Mouse (Mus musculus): ENCODE results near the gene Zfp661. TPM values are rescaled to one million over a fixed set of nuclear protein-coding genes. Genes with fewer than 3 reads are reported as not detected.
A peak's percentile ranks its signal among the peaks of the same experiment; 100 is the strongest.

The Zfp661 gene
- polyA plus RNA-seq, 1 experiment, result not detected

GRCm38 (mm10) chr2:127559070-127559966, 27.6 kb downstream of the Zfp661 start:
- Histone ChIP-seq H3K4me3 (replicated peaks) (peak overlapping the region; percentile 5), H3K27me3 (replicated peaks) (peaks cover 46% of the 10 kb centered on the region), H3K4me1 (peaks cover 7% of the 10 kb centered on the region), H3K36me3 (replicated peaks; ENCODE audit: low read length) (no peaks in the 10 kb centered on the region), H3K9me3 (no peaks in the 10 kb centered on the region)
- no peak for TF ChIP-seq GATA1 (IDR thresholded peaks at IDR 0.05; ENCODE audit: borderline replicate concordance, low read length)
- no peak for TF ChIP-seq FLI1 (IDR thresholded peaks at IDR 0.05; ENCODE audit: low read length)

DNA sequence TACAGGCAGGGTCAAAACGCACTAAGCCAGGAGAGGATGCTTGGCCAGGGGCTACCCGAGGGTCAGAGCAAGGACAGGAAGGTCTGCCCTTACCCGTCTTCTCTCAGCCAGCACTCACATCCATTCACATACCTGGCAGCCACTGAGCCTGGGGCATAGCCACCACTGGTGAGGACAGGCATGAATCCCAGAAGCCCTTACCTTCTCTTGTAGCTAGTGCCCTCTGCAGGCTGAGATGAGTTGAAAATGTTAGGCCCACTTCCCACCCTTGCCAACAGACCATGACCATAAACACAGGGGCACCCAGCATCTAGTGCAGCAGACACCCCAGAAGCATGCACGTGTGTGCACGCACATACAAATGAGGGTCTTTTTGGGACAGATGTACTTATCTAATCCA, 35.8 kb downstream of the Zfp661 start:
- Histone ChIP-seq H3K27me3 (replicated peaks) (peaks cover 50% of the 10 kb centered on the region), H3K4me3 (replicated peaks) (no peak overlapping the region), H3K9me3 (peaks cover 7% of the 10 kb centered on the region), H3K36me3 (replicated peaks; ENCODE audit: low read length) (no peaks in the 10 kb centered on the region), H3K4me1 (no peaks in the 10 kb centered on the region)
- TF ChIP-seq FLI1 (IDR thresholded peaks at IDR 0.05; ENCODE audit: low read length) (no peak), GATA1 (IDR thresholded peaks at IDR 0.05; ENCODE audit: borderline replicate concordance, low read length) (no peak)

GRCm38 (mm10) chr2:127550446-127550845, 36.4 kb downstream of the Zfp661 start:
- Histone ChIP-seq H3K27me3 (replicated peaks) (peaks cover 55% of the 10 kb centered on the region), H3K9me3 (peaks cover 7% of the 10 kb centered on the region), H3K36me3 (replicated peaks; ENCODE audit: low read length) (no peaks in the 10 kb centered on the region), H3K4me3 (replicated peaks) (no peak overlapping the region), H3K4me1 (no peaks in the 10 kb centered on the region)
- TF ChIP-seq GATA1 (IDR thresholded peaks at IDR 0.05; ENCODE audit: borderline replicate concordance, low read length), result no peak
- TF ChIP-seq FLI1 (IDR thresholded peaks at IDR 0.05; ENCODE audit: low read length), result no peak

- no peaks in the 10 kb centered on the region for H3K4me1 ChIP-seq
These were observed 37.2 kb downstream of the Zfp661 start for GRCm38 (mm10) chr2:127549711-127550110.

GRCm38 (mm10) chr2:127548342-127549074, 38.4 kb downstream of the Zfp661 start:
- TF ChIP-seq GATA1 (IDR thresholded peaks at IDR 0.05; ENCODE audit: borderline replicate concordance, low read length) (no peak), FLI1 (IDR thresholded peaks at IDR 0.05; ENCODE audit: low read length) (no peak)
- Histone ChIP-seq H3K36me3 (replicated peaks; ENCODE audit: low read length) (no peaks in the 10 kb centered on the region), H3K4me3 (replicated peaks) (no peak overlapping the region), H3K9me3 (peaks cover 7% of the 10 kb centered on the region), H3K27me3 (replicated peaks) (peaks cover 62% of the 10 kb centered on the region), H3K4me1 (no peaks in the 10 kb centered on the region)

More at GRCm38 (mm10) chr2:127549711-127550110, 37.2 kb downstream of the Zfp661 start:
- TF ChIP-seq FLI1 (IDR thresholded peaks at IDR 0.05; ENCODE audit: low read length) (no peak), GATA1 (IDR thresholded peaks at IDR 0.05; ENCODE audit: borderline replicate concordance, low read length) (no peak)
- H3K4me3 ChIP-seq (replicated peaks), result no peak overlapping the region
- no peaks in the 10 kb centered on the region for H3K36me3 ChIP-seq (replicated peaks; ENCODE audit: low read length)
- peaks cover 62% of the 10 kb centered on the region for H3K27me3 ChIP-seq (replicated peaks)
- H3K9me3 ChIP-seq, result peaks cover 7% of the 10 kb centered on the region

- no peaks in the 10 kb centered on the region for H3K9me3 ChIP-seq
- no peak overlapping the region for H3K4me3 ChIP-seq (replicated peaks)
- peaks cover 91% of the 10 kb centered on the region for H3K27me3 ChIP-seq (replicated peaks)
- H3K36me3 ChIP-seq (replicated peaks; ENCODE audit: low read length), result no peaks in the 10 kb centered on the region
- no peak for TF ChIP-seq FLI1 (IDR thresholded peaks at IDR 0.05; ENCODE audit: low read length)
- TF ChIP-seq GATA1 (IDR thresholded peaks at IDR 0.05; ENCODE audit: borderline replicate concordance, low read length), result no peak
- H3K4me1 ChIP-seq, result no peaks in the 10 kb centered on the region; the same call in 1 of the 2 replicates
These were observed 45.2 kb downstream of the Zfp661 start for GRCm38 (mm10) chr2:127541697-127542096.

GRCm38 (mm10) chr2:127541185-127541584, 45.7 kb downstream of the Zfp661 start, which contains the start of gene Prom2:
TSS of gene Prom2 (minus strand) at chr2:127541467.
- Histone ChIP-seq H3K9me3 (no peaks in the 10 kb centered on the region), H3K27me3 (replicated peaks) (peaks cover 92% of the 10 kb centered on the region), H3K4me1 (no peaks in the 10 kb centered on the region; the same call in 1 of the 2 replicates), H3K36me3 (replicated peaks; ENCODE audit: low read length) (no peaks in the 10 kb centered on the region), H3K4me3 (replicated peaks) (no peak within 1 kb of the TSS)
- no peak for TF ChIP-seq GATA1 (IDR thresholded peaks at IDR 0.05; ENCODE audit: borderline replicate concordance, low read length)
- TF ChIP-seq FLI1 (IDR thresholded peaks at IDR 0.05; ENCODE audit: low read length), result no peak

DNA sequence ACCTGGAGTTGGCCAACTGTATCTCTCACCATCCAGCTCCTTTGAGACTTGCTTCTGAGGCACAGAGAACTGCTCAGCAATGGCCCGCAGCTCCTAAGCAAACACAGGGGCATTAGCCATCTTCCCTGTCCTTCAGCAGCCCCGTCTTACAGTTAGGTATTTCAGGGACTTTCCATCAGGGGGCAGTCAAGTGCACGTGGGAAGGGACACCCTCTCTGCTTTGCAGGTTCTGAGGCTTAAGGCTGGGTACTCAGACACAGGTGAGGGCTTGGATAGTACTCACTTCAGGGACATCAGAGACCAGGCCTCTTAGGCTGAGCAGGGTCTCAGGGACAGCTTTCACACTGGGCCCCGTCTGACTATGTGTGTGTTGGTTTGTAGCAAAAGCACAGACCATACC, 47.4 kb downstream of the Zfp661 start:
- H3K36me3 ChIP-seq (replicated peaks; ENCODE audit: low read length), result no peaks in the 10 kb centered on the region
- peaks cover 89% of the 10 kb centered on the region for H3K27me3 ChIP-seq (replicated peaks)
- H3K9me3 ChIP-seq, result no peaks in the 10 kb centered on the region

DNA sequence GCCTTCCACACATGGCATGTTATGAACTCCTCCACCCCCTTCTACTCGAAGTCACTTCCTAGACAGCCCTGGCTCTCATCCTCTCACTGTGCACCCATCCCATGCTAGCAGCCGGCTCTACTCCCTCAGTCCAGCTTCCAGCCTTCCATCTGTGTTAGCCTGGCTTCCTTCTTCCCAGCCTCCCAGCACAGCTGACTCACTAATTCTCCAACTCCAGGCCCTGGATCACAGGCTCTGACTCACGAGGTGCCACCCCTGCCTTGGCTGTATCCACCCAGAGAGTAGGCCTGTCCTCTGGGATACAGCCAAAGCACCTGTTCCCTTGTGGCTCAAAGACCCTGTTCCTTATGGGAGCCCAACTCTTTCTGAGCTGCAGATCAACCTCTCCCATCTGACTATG, 49.3 kb downstream of the Zfp661 start:
- Histone ChIP-seq H3K9me3 (no peaks in the 10 kb centered on the region), H3K27me3 (replicated peaks) (peaks cover 85% of the 10 kb centered on the region)
- TF ChIP-seq GATA1 (IDR thresholded peaks at IDR 0.05; ENCODE audit: borderline replicate concordance, low read length), result no peak
- TF ChIP-seq FLI1 (IDR thresholded peaks at IDR 0.05; ENCODE audit: low read length), result no peak

More for the DNA sequence above, 47.4 kb downstream of the Zfp661 start:
- no peaks in the 10 kb centered on the region; the same call in 1 of the 2 replicates for H3K4me1 ChIP-seq
- TF ChIP-seq FLI1 (IDR thresholded peaks at IDR 0.05; ENCODE audit: low read length), result no peak
- no peak overlapping the region for H3K4me3 ChIP-seq (replicated peaks)

More for the DNA sequence above, 49.3 kb downstream of the Zfp661 start:
- Histone ChIP-seq H3K4me3 (replicated peaks) (no peak overlapping the region), H3K36me3 (replicated peaks; ENCODE audit: low read length) (no peaks in the 10 kb centered on the region), H3K4me1 (no peaks in the 10 kb centered on the region; the same call in 1 of the 2 replicates)
